Mouse (Mus musculus) testis, adult 2 months (tissue): ENCODE results near the gene Cbl. TPM values are rescaled to one million over a fixed set of nuclear protein-coding genes. Genes with fewer than 3 reads are reported as not detected.

ENCODE experiments used
- H3K27ac ChIP-seq: fragments of 200-500 bp; 2 replicates; pipeline ENCODE4 v1.5.1; 2012; ENCODE audit warnings: low read depth, low read length; ENCODE audit not compliant: control insufficient read depth, insufficient read depth
- H3K27me3 ChIP-seq: fragments of 200-500 bp; 2 replicates; pipeline ENCODE4 v1.6.1; 2012; ENCODE audit warnings: mild to moderate bottlenecking, low read length, moderate library complexity; ENCODE audit not compliant: control insufficient read depth, insufficient read depth
- H3K36me3 ChIP-seq: fragments of 200-500 bp; 2 replicates; pipeline ENCODE4 v1.6.1; 2012; ENCODE audit warnings: mild to moderate bottlenecking, low read length; ENCODE audit not compliant: control insufficient read depth, insufficient read depth
- H3K4me1 ChIP-seq: fragments of 200-500 bp; 2 replicates; pipeline ENCODE4 v1.6.1; 2012; ENCODE audit warnings: low read length; ENCODE audit not compliant: control insufficient read depth, insufficient read depth
- H3K4me3 ChIP-seq: fragments of 200-500 bp; 2 replicates; pipeline ENCODE4 v1.5.1; 2012; ENCODE audit warnings: low read depth, mild to moderate bottlenecking, low read length, moderate library complexity, mixed read lengths; ENCODE audit not compliant: control insufficient read depth
- CTCF ChIP-seq: fragments of 200-500 bp; IDR thresholded peaks from 2 replicates; pipeline ENCODE4 v1.5.1; 2012; ENCODE audit warnings: low read depth, mild to moderate bottlenecking, inconsistent platforms, low read length, moderate library complexity; ENCODE audit not compliant: control insufficient read depth, insufficient read depth, insufficient replicate concordance
- POLR2A ChIP-seq: fragments of 200-500 bp; IDR thresholded peaks from 2 replicates; pipeline ENCODE4 v1.6.1; 2012; ENCODE audit warnings: low read depth, mild to moderate bottlenecking, inconsistent platforms, low read length, moderate library complexity; ENCODE audit not compliant: control insufficient read depth
- polyA plus RNA-seq: library from polyadenylated mRNA; depleted of rRNA; stranded (reverse); fragments of >200 nt; gene quantifications from 2 replicates; pipeline ENCODE4 v1.2.3, GENCODE M21; 2012

Cbl gene
- polyA plus RNA-seq, 1 experiment, result 47.9 TPM

DNA sequence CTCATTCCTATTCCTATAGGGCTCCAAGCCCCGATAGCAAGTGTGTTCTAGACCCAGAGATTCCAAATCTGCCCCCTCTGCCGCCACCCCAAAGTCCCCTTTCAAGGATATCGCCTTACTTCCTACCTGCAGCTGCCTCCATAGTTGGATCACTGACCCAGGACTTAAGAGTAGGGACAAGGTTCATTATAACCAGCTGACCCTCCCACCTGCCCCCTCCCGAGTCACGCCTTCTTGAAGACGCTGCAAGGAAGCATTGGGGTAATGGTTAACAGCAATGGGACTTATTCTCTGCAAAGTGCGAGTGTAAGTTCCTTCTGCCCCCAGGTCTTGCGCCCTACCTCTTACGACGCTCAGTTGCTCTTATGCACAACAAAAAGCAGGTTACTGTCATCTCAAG, 17.5 kb upstream of the Cbl start, which contains the start of gene Pdzd3:
Gene Pdzd3 (minus strand): TSS at position 158 of the 400 bp plus-strand sequence.
- Histone ChIP-seq H3K36me3 (no peaks in the 10 kb centered on the region), H3K27me3 (no peaks in the 10 kb centered on the region), H3K27ac (no peak within 1 kb of the TSS), H3K4me1 (peaks cover 12% of the 10 kb centered on the region), H3K4me3 (no peak within 1 kb of the TSS)
- no peak for TF ChIP-seq POLR2A
- TF ChIP-seq CTCF, result no peak

DNA sequence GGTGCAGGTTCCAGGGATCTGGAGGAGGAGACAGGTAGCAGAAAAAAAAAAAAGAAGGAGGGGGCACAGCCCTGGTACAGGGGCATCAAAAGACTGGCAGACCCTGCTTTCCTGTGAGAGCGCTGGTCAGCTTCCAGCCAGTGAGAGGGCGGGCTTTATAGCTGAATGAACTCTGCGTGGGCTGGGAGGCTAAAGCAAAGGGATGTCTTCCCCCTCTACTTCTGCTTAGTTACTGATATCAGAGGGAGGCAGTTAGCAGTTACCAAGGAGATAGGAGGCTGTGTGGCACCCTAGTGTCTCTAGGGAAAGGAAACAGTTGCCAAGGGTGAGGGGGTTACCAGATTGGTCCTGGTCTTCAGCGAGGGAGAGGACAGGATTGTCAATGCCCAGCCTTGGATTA, 16.6 kb upstream of the Cbl start:
- H3K4me1 ChIP-seq, result peaks cover 9% of the 10 kb centered on the region

DNA sequence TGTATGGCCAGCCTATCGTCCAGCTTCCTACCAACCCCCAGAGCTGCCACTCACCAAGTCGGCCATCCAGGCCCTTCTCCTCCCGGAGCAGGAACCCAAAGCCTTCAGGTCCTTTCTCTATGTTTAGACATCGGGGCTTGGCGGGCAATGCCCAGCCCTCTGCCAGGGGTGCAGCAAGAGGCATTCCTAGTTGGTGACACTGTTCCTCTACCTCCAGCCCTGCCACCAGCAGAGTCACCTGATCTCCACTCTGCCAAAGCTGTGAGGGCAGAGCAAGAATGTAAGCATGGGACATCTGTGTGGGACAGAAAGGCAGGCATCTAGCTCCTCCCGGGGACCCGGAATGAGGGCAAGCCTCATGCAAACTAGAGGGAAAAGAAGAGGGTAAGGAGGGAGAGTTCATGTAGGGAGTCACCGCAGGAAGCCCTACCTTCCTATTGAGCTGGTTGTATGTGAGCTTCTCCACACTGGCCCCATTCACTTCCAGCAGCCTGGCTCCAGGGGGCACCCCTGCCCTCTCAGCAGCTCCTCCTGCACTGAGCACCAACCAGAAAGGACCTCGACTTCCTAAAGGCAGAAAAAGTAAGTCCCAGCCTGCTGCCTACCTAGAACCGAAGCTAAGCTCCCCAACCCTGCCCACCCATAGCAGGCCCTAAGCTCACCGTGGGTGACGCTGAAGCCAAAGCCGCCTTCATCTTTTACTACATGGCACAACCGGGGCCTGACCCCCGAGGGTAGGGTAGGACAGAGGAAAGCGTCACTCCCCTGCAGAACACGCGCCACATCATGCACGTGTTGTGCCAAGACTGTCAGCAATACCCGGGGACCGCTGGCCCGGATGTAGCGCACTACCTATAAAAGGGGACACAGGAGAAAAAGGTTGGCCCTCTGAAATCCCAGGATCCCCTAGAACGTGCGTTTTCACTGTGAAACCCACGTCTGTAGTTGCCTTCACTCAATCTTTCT, 15.6 kb upstream of the Cbl start:
- Histone ChIP-seq H3K4me3 (no peak overlapping the region), H3K4me1 (peaks cover 9% of the 10 kb centered on the region), H3K27ac (no peak overlapping the region), H3K27me3 (no peaks in the 10 kb centered on the region), H3K36me3 (no peaks in the 10 kb centered on the region)
- TF ChIP-seq CTCF (peak; percentile 54; the same call in 1 of the 2 replicates), POLR2A (no peak)

More for the DNA sequence above, 16.6 kb upstream of the Cbl start:
- no peak for TF ChIP-seq CTCF
- no peak for TF ChIP-seq POLR2A
- Histone ChIP-seq H3K27me3 (no peaks in the 10 kb centered on the region), H3K36me3 (no peaks in the 10 kb centered on the region), H3K4me3 (no peak overlapping the region), H3K27ac (no peak overlapping the region)

DNA sequence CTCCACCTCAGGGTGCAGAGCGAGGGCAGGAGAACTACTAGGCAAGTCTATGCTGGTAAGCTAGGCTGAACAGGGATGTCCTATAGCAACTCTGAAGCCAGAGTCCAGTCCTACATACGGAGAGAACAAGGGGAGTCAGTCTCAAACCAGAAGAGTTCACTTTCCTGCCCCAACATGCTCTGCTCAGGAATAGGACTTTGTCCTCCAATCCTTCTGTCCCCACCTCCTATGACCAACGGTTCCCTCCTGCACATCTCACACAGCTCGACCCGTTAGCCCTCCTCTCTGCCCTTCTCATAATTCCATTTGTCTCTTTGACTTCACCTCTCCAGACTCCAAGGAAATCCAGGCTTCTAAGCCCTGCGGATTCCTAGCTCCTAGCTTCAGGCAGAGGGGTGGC, 14.1 kb upstream of the Cbl start:
- Histone ChIP-seq H3K27me3 (no peaks in the 10 kb centered on the region), H3K36me3 (no peaks in the 10 kb centered on the region), H3K4me3 (no peak overlapping the region), H3K4me1 (peaks cover 9% of the 10 kb centered on the region), H3K27ac (no peak overlapping the region)
- no peak for TF ChIP-seq CTCF
- TF ChIP-seq POLR2A, result no peak

DNA sequence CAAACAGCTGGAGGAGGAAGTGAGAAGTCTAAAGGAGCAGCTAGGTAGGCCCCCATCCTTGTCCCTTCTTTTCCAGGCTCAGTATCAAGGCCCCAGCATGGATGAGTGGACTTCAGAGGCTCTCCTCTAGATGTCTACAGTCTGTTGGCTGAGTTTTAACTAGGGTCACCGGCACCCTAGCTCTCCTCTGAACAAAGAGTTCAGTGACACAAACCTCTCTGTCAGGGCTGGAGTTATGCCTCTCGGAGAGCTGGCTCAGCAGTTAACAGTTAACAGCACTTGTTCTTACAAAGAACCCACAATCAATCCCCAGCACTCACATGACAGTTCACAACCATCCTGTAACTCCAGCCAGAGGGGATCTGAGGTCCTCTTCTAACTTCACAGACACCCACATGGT, 9.8 kb upstream of the Cbl start:
- no peaks in the 10 kb centered on the region for H3K36me3 ChIP-seq
- no peak overlapping the region for H3K4me3 ChIP-seq
- no peak for TF ChIP-seq CTCF
- no peak for TF ChIP-seq POLR2A
- H3K27ac ChIP-seq, result no peak overlapping the region
- H3K27me3 ChIP-seq, result no peaks in the 10 kb centered on the region
- H3K4me1 ChIP-seq, result peaks cover 4% of the 10 kb centered on the region

DNA sequence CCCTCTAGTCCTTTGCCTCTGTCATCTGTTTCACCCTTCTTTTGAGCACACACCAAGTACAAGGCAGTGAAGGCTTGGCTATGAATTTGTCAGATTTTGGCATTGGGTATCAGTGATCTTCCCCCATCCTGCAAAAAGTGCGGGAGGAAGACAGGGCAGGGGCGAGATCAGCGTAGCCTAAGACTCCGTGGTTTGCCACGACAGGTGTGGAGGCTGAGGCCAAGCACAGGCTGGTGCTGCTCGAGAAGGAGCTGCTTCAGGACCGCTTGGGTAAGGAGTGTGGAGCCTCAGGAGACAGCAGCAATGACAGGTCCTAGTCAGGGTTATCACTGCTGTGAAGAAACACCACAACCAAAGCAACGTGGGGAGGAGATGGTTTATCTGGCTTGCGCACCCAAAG, 7.6 kb upstream of the Cbl start:
- no peaks in the 10 kb centered on the region for H3K27me3 ChIP-seq
- H3K36me3 ChIP-seq, result peaks cover 1% of the 10 kb centered on the region; the same call in 1 of the 2 replicates
- no peak for TF ChIP-seq POLR2A
- no peak for TF ChIP-seq CTCF
- no peak overlapping the region for H3K27ac ChIP-seq
- no peak overlapping the region for H3K4me3 ChIP-seq
- H3K4me1 ChIP-seq, result peaks cover 7% of the 10 kb centered on the region

DNA sequence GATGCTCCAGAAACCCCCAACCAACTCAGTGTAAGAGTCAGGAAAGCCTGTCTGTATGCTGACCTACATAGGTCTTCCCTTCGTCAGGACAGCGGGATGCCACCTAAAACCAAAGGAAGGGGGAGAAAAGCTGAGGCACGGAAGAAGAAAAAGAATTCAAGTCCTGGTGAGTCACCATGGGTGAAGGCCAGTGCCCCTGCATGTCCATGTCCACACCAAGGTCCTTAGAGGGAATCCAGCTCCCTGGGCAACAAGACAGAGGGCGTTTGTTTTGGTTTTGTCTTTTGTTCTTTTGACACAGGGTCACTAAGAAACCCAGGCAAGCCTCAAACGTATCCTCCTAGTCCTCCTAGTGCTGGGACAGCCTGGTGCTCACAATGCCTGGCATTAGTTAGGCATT, 7.1 kb upstream of the Cbl start:
- Histone ChIP-seq H3K4me1 (peaks cover 7% of the 10 kb centered on the region), H3K27me3 (no peaks in the 10 kb centered on the region), H3K4me3 (no peak overlapping the region), H3K36me3 (peaks cover 1% of the 10 kb centered on the region; the same call in 1 of the 2 replicates), H3K27ac (no peak overlapping the region)
- TF ChIP-seq CTCF (no peak), POLR2A (no peak)
